Mouse (Mus musculus) neural tube, embryonic 12.5 days (tissue): ENCODE results near the gene Gm21983. TPM values are rescaled to one million over a fixed set of nuclear protein-coding genes. Genes with fewer than 3 reads are reported as not detected.

Experiments used
- ATAC-seq: fragments of 200-750 bp; cut with Nextera tagmentation; 2 replicates; pipeline ENCODE4 v1.8.0; 2017; ENCODE audit warnings: low read depth, mild to moderate bottlenecking, moderate TSS enrichment, moderate library complexity; ENCODE audit not compliant: low FRiP score
- H3K27ac ChIP-seq: fragments of 300-500 bp; sonication (generic); 2 replicates; pipeline ENCODE4 v1.5.1; 2016
- H3K27me3 ChIP-seq: fragments of 300-500 bp; sonication (generic); replicated peaks from 2 replicates; pipeline ENCODE4 v1.6.1; 2016; ENCODE audit warnings: mild to moderate bottlenecking
- H3K36me3 ChIP-seq: fragments of 300-500 bp; sonication (generic); 2 replicates; pipeline ENCODE4 v1.6.1; 2016; ENCODE audit warnings: mild to moderate bottlenecking
- H3K4me1 ChIP-seq: fragments of 300-500 bp; sonication (generic); 2 replicates; pipeline ENCODE4 v1.6.1; 2016
- H3K4me2 ChIP-seq: fragments of 300-500 bp; sonication (generic); replicated peaks from 2 replicates; pipeline ENCODE4 v1.6.1; 2016; ENCODE audit warnings: mild to moderate bottlenecking
- H3K4me3 ChIP-seq: fragments of 300-500 bp; sonication (generic); 2 replicates; pipeline ENCODE4 v1.5.1; 2016
- H3K9ac ChIP-seq: fragments of 300-500 bp; sonication (generic); 2 replicates; pipeline ENCODE4 v1.6.1; 2016; ENCODE audit warnings: mild to moderate bottlenecking
- H3K9me3 ChIP-seq: fragments of 300-500 bp; sonication (generic); 2 replicates; pipeline ENCODE4 v1.6.1; 2016; ENCODE audit warnings: mild to moderate bottlenecking
- WGBS: fragments of 180-500 bp; shearing (Covaris S2); methylation state at CpG from one replicate; pipeline ENCODE4 v1.1.7; 2016; 5-methylcytosine and 5-hydroxymethylcytosine counted together
- polyA plus RNA-seq: library from polyadenylated mRNA; unstranded; fragments of >200 nt; fragmentation: Nextera tagmentation; extraction: Ambion mirVana; gene quantifications from 2 replicates; pipeline ENCODE4 v1.2.1, GENCODE M21; 2016

The Gm21983 gene
- polyA plus RNA-seq, 1 experiment from 2014 or later: 0.42 TPM

DNA sequence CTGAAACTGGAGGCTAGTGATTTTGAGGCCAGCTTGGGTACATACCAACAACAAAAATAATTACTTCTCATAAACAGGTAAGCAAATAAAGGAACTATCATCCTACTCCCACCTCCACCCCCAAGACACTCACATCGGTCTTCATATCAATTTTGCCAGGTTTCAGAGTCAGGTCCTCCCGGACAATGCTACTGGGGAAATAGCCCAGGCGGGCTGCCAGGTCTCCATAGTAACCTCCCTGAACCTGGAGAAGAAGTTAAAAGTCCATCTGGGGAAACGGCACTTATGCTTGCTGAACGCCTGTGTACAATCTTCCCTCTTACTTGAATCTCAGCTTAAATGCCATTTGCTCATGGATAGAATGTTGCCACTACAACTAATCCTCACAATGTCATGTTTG is 850 bp downstream of the Gm21983 start:
- Histone ChIP-seq H3K9me3 (no peaks in the 10 kb centered on the region), H3K27ac (no peak overlapping the region), H3K4me1 (peaks cover 9% of the 10 kb centered on the region), H3K4me2 (no peak overlapping the region), H3K27me3 (no peaks in the 10 kb centered on the region), H3K9ac (no peak overlapping the region), H3K4me3 (no peak overlapping the region), H3K36me3 (peaks cover 24% of the 10 kb centered on the region)
- ATAC-seq: no peak
- 54% methylated on average over 5 of the region's 5 CpGs for WGBS

DNA sequence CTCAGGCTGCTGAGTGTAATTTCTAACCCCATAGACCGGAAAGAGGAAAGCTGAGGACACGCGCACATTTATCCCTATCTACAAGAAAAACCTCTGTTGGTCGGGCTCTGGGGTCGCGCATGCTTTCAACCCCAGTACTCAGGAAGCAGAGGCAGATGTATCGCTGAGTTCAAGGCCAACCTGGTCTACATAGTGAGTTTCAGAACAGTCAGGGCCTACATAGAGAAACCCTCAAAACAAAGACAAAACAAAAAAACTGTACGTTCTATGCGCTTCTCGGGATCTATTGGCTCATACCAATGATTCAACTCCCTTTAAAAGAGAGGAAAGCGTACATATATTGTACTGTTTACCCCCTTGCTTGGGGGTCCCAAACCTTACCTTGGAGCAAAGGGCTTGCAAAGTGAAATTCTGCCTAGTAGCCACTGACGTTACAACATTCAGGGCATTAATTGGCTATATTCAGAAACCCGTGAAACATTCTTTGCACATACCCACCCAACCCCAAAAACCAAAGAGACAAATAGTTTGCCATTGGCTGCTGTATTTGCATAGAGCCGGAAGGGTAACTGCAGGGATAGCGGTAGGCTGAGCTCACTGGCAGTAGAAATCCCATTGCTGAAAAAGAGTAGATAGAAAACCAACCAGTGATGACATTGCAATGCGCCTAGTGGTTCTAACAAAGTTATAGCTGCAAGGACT is 1.5 kb downstream of the Gm21983 start:
- no peak overlapping the region for H3K9ac ChIP-seq
- no peaks in the 10 kb centered on the region for H3K27me3 ChIP-seq
- H3K4me3 ChIP-seq: peak overlapping the region; percentile 75
- no peaks in the 10 kb centered on the region for H3K9me3 ChIP-seq
- 0 out of 2 replicates have a peak overlapping the region, but pooled peaks have one; percentile 37 for H3K27ac ChIP-seq
- H3K36me3 ChIP-seq: peaks cover 24% of the 10 kb centered on the region
- H3K4me1 ChIP-seq: peaks cover 9% of the 10 kb centered on the region
- H3K4me2 ChIP-seq: peak overlapping the region; percentile 53
- 50% methylated on average over 16 of the region's 16 CpGs for WGBS
- ATAC-seq: 0 out of 2 replicates have a peak, but pooled peaks have one; percentile 1

DNA sequence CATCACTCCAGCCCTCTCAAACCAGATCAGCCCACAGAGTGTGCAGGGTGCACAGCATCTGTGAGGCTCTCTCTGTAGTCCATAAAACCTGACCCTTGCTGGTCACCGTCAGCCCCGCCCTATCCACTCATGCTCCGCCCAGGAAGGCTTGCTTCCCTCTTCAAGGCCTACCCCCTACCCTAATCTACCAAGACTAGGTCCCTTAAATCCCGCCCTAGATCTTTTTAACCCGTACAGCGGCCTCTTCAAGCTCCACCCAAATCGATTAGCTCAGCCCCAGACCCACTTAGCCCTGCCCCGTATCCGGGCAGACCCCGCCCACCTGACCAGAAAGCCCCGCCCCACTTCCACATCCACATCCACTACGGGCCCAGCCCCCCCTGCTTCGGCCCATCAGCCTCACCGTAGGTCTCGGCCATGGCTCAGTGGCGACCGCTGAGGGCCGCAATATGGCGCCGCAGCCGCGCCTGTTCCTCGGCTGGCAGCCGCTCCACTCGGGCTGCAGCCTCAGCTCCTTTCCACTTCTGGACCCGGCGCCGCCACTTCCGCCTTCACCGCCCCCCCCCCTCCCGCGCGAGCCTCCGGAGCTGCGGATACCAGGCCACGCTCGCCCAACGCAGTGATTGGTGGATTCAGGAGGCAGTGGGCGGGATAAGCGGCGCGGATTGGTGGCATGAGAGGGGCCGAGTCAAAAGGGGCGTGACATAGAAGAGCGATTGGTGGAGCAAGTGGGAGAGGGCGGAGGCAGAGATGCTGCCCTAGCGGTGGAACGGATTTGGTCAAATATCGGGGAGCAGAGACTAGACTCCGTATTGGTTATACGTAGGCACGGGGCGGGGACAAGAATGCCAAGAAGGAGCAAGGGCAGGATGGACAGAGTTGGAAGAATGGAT is 2.3 kb downstream of the Gm21983 start, which contains the start of gene Rab4b:
Gene Rab4b (minus strand): TSS at position 573 of the 893 bp plus-strand sequence.
- H3K9ac ChIP-seq: peak within 1 kb of the TSS; percentile 62
- peak within 1 kb of the TSS; percentile 53 for H3K4me2 ChIP-seq
- peaks cover 9% of the 10 kb centered on the region for H3K4me1 ChIP-seq
- peak; percentile 97 for ATAC-seq
- no peaks in the 10 kb centered on the region for H3K9me3 ChIP-seq
- peak within 1 kb of the TSS; percentile 81; the same call in 1 of the 2 replicates for H3K27ac ChIP-seq
- H3K4me3 ChIP-seq: peak within 1 kb of the TSS; percentile 75
- H3K27me3 ChIP-seq: no peaks in the 10 kb centered on the region
- peaks cover 27% of the 10 kb centered on the region for H3K36me3 ChIP-seq
- under 1% methylated on average over 53 of the region's 53 CpGs for WGBS

DNA sequence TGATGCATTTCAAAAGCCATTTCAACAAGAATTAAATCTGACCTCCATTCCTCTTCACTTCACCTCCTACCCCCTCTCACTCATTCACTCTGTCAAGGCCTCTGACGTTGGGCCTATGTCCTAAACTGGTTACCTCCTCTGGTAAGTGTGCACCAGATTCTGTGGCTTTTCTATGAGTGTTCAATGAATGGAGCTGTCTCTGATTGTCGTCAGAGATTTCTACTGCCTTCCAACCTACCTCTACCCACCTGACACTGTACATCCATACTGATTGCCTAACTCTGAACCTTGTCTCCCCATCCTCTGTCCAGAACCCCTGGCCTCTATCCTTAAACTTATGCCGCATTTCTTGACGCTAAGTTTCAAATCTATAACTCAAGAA is 3.0 kb downstream of the Gm21983 start:
- peaks cover 25% of the 10 kb centered on the region for H3K36me3 ChIP-seq
- peak overlapping the region; percentile 62 for H3K9ac ChIP-seq
- H3K9me3 ChIP-seq: no peaks in the 10 kb centered on the region
- peak overlapping the region; percentile 75 for H3K4me3 ChIP-seq
- H3K27me3 ChIP-seq: no peaks in the 10 kb centered on the region
- ATAC-seq: peak; percentile 23; the same call in 1 of the 2 replicates
- peak overlapping the region; percentile 53 for H3K4me2 ChIP-seq
- H3K27ac ChIP-seq: peak overlapping the region; percentile 81; the same call in 1 of the 2 replicates
- WGBS: 19% methylated on average over 4 of the region's 4 CpGs
- peaks cover 9% of the 10 kb centered on the region for H3K4me1 ChIP-seq

DNA sequence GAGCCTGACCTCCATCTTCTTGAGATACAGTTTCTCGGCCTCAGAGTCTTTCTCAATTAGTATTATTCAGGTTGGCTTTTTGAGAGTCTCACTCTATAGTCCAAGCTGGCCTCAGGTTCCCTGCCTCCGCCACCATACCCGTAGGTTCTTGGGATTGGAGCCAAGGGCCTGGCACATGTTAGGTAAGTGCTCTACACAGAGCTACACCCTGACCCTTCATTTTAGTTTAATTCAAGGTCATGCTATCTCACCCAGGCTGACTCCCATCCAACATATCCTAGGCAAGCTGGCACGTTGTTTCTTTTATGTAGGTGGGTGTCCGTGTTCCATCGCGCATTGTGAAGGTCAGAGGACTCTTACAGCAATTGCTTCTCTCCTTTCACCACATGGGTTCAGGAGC is 6.0 kb downstream of the Gm21983 start:
- ATAC-seq: no peak
- Histone ChIP-seq H3K4me1 (peaks cover 9% of the 10 kb centered on the region), H3K27ac (no peak overlapping the region), H3K9ac (no peak overlapping the region), H3K9me3 (no peaks in the 10 kb centered on the region), H3K36me3 (peaks cover 48% of the 10 kb centered on the region), H3K27me3 (no peaks in the 10 kb centered on the region), H3K4me3 (no peak overlapping the region), H3K4me2 (no peak overlapping the region)
- 94% methylated on average over 7 of the region's 7 CpGs for WGBS

DNA sequence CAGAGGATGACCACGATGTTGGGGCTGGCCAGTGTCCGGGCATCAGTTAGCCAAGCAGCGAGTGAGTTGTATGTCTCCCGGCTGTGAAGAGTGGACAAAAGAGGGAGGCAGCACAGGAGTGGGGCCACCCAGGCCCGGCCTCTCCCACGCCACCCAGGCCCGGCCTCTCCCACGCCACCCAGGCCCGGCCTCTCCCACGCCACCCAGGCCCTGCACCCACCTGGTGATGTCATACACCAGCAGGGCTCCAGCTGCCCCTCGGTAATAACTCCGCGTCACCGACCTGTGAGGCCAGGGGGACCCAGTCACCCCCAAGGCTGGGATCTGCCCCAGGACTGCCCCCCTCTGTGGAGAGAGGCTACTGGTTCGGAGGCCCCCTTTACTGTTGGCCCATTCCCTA is 6.4 kb downstream of the Gm21983 start:
- no peak for ATAC-seq
- Histone ChIP-seq H3K4me1 (peaks cover 7% of the 10 kb centered on the region), H3K9ac (no peak overlapping the region), H3K4me3 (no peak overlapping the region), H3K27me3 (no peaks in the 10 kb centered on the region), H3K9me3 (no peaks in the 10 kb centered on the region), H3K36me3 (peaks cover 48% of the 10 kb centered on the region), H3K27ac (no peak overlapping the region), H3K4me2 (no peak overlapping the region)
- 95% methylated on average over 15 of the region's 15 CpGs for WGBS

DNA sequence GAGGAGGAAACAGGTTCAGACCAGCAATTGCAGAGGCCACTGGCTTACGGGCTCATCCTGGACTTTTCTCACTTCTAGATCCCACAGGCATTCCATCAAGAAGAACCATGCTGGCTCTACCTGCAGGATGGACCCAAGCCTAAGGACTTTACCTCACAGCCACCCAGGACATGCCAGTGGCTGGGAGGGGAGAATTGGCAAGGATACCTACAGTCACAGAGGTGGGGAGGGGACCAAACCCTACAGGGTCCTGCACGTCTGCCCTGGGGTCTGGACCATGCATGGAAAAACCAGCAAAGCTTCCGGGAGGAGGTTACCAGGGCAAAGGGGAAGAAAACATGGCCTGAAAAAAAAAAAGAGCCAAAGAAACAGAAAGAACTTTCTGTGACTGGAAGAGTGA is 9.9 kb downstream of the Gm21983 start:
- H3K4me3 ChIP-seq: no peak overlapping the region
- peaks cover 50% of the 10 kb centered on the region for H3K36me3 ChIP-seq
- 90% methylated on average over 3 of the region's 3 CpGs for WGBS
- no peak overlapping the region for H3K4me2 ChIP-seq
- H3K9me3 ChIP-seq: no peaks in the 10 kb centered on the region
- no peak overlapping the region for H3K27ac ChIP-seq
- no peak for ATAC-seq
- no peaks in the 10 kb centered on the region for H3K27me3 ChIP-seq
- H3K4me1 ChIP-seq: peaks cover 9% of the 10 kb centered on the region
- no peak overlapping the region for H3K9ac ChIP-seq

DNA sequence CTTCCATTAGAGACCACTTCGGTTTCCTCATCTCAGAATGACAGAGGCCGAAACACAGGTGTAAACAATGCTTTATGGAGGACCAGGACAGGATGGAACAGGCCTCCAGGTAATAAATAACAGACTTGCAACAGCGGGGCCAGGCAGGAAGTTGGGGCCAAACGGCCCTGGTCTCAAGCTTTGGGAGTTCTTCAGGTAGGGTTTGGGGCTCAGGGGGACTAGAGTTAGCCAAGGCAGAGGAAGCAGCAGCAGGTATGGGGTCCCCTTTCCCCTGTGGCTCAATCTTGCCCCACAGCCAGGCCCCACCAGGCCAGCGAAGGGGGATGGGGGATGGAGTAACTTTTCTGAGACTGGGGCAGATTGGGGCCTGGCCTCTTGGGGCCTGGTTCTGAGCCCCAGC is 12.5 kb downstream of the Gm21983 start:
- no peak overlapping the region for H3K4me2 ChIP-seq
- ATAC-seq: no peak
- H3K9me3 ChIP-seq: no peaks in the 10 kb centered on the region
- no peak overlapping the region for H3K4me3 ChIP-seq
- H3K36me3 ChIP-seq: peaks cover 48% of the 10 kb centered on the region
- WGBS: 88% methylated on average over 5 of the region's 5 CpGs
- H3K9ac ChIP-seq: no peak overlapping the region
- H3K27ac ChIP-seq: no peak overlapping the region
- H3K27me3 ChIP-seq: no peaks in the 10 kb centered on the region
- H3K4me1 ChIP-seq: peaks cover 33% of the 10 kb centered on the region

DNA sequence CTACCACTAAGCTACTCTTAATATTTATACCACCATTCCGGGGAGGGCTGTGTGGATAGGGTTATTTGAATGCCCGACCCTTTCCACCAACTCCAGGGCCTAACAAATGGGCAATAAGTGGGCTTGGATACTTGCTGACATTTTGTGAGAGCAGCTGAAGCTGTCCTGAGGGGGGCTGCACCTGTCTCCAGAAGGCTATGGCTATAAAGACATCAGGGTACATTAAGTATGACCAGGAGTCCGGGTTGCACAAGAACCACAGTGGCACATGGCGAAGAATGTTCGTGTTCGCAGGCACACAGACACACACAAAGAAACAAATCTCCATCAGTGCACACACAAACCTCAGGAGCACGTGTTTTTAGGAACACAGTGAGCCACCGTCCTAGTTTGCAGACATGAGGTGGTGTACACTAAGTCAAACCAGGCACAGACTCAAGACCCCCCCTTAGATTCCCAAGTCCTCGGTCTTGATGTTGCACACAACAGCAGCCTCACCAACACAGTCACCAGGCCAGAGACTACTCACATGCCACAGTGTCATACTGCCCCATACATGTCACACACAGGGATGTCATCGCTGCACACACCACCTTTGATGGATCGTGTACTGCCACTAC is 13.3 kb downstream of the Gm21983 start:
- Histone ChIP-seq H3K4me3 (peak overlapping the region; percentile 75), H3K27ac (peak overlapping the region; percentile 96; the same call in 1 of the 2 replicates), H3K4me2 (peak overlapping the region; percentile 77), H3K36me3 (peaks cover 49% of the 10 kb centered on the region), H3K9me3 (no peaks in the 10 kb centered on the region), H3K27me3 (no peaks in the 10 kb centered on the region), H3K9ac (peak overlapping the region; percentile 90), H3K4me1 (peaks cover 41% of the 10 kb centered on the region)
- 0 out of 2 replicates have a peak, but pooled peaks have one; percentile 0 for ATAC-seq
- WGBS: 78% methylated on average over 11 of the region's 11 CpGs

DNA sequence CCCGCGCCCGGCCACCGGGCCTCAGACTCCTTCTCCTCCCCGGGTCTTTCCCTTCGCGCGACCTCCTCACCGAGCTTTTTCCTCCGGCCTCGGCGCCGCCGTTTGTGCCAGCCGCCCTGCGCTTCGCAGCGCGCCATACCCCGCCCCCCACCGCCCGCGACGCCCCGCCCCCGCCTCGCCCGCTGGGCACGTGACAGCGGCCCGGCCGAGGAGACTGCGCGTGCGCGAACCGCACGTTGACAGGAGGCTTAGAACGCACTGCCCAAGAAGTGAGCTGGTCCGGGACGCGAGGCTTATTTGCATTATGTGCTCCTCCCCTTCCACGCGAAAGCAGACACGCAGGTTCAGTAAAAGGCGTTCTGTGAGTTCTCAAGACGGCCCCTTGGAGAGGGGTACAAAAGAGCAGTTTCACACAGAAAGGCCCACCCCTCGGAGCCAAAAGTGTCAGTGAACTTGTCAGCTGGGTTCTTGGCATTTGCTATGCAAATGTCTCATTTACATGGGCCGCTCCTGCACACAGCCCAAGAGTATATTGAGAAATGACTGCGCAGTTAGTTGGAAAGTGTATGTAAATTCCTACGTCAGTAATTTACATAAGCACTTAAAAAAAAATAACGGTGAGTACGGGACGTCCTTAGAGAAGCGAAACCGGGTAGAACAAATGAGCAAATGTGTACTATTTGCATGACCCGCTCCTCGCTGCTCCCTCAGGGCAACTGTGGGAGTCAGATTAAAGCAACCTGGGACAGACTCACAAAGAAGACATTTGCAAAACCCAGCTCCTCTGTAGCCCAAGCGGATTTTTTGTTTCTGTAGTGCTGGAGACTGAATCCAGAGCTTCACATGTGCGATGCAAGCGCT is 14.0 kb downstream of the Gm21983 start, which contains the start of gene Egln2:
Gene Egln2 (minus strand): TSS at position 189 of the 861 bp plus-strand sequence.
- Histone ChIP-seq H3K4me1 (peaks cover 48% of the 10 kb centered on the region), H3K36me3 (peaks cover 45% of the 10 kb centered on the region)
- WGBS: 2% methylated on average over 60 of the region's 61 CpGs

DNA sequence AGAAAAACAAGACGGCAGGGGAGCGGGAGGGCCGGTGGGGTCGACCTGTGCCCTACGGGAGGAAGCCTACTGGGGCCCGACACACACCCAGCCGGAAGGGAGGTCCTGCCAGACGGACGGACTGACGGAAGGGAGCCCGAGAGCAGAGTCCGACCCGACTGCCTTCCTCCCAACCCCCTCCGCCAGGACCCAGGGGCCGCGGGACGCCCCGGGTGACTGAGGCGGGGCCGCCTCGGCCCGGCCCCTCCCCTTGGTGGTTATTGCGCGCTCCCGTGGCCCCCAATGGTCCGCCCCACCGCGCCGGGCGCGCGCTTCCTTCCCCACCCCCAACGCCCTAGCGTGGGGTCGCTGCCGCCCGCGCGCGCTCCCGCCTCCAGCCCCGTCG is 14.7 kb downstream of the Gm21983 start:
- Histone ChIP-seq H3K4me1 (peaks cover 54% of the 10 kb centered on the region), H3K27me3 (no peaks in the 10 kb centered on the region), H3K4me3 (peak overlapping the region; percentile 75), H3K27ac (peak overlapping the region; percentile 96), H3K9ac (peak overlapping the region; percentile 90), H3K36me3 (peaks cover 43% of the 10 kb centered on the region), H3K4me2 (peak overlapping the region; percentile 77), H3K9me3 (no peaks in the 10 kb centered on the region)
- WGBS: under 1% methylated on average over 42 of the region's 43 CpGs
- ATAC-seq: peak; percentile 78

More for the DNA sequence above, 14.0 kb downstream of the Gm21983 start, which contains the start of gene Egln2:
- Histone ChIP-seq H3K9me3 (no peaks in the 10 kb centered on the region), H3K27ac (peak within 1 kb of the TSS; percentile 96), H3K4me3 (peak within 1 kb of the TSS; percentile 75), H3K27me3 (no peaks in the 10 kb centered on the region), H3K4me2 (peak within 1 kb of the TSS; percentile 77), H3K9ac (peak within 1 kb of the TSS; percentile 90)
- peak; percentile 82 for ATAC-seq
